Mouse (Mus musculus): ENCODE results near the gene Qdpr.
A peak's percentile ranks its signal among the peaks of the same experiment; 100 is the strongest.
"Not testable (repeated sequence)": the region's sequence is repeated elsewhere in the genome, so short reads cannot be mapped to it uniquely, and the experiment has no call there.

Qdpr gene

DNA sequence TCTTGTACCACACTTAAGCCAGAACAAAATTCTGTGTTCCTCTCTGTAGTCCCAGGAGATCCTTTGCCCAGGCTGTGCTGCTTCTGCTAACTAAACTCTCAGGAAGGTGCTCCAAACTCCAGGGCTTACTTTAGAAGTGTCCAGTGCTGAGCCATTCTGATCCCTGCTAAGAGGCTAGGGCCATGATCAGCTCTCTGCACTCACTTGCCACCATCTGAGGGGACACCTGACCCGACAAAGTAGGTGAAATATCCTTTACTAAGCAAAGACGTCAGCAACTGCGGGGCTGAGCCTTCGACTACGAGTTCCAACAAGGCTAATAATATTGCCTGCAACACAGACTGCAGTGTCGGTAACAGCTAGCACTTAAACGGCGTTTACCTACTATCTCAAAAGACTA lies 830 bp downstream of the Qdpr start:
- peak in 1 of 2 experiments; percentile 15 for DNase-seq

GRCm38 (mm10) chr5:45448676-45449075 lies 1.4 kb downstream of the Qdpr start:
- DNase-seq = peak; percentile 22 to 38

GRCm38 (mm10) chr5:45444130-45444832 lies 5.8 kb downstream of the Qdpr start:
- peak; percentile 15 to 35 for DNase-seq

- no peak for DNase-seq
Measured at GRCm38 (mm10) chr5:45441745-45442144, 8.3 kb downstream of the Qdpr start.

DNA sequence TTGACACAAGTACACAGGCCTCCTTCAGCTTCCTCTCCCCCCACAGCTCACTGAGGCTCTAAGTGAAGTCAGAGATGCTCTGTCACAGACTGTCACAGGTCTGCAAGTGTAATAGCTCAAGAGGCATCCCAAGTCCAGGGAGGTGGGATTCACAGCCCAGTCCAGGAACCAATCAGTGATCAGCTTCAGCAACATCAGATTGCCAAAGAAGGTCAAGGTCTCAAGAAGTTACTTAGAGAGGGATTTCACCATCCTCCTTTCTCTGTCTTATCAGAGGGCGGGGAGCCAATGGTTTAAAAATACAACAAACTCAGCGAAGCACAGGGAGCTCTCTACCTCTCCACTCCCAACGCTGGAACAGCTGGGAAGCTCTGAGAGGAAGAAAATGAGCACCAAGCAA lies 8.9 kb downstream of the Qdpr start:
- DNase-seq = no peak

DNA sequence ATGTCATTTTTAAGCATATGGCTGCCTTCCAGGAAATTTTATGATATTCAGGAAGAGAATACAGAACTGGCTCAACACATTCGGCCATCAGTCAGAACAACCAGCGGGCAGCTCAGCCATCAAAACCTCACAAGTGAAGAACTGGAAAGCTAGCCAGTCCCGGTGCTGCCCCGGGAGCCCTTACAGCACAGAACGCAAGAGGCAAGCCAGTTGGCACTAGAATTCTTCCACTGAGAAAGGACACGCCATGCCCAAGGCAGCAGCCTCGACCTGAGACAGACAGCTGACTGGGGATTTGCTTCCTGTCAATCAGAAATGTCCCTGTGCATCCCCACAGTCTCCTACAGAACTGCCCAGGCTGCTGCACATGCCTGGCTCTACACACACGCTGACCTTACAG lies 11.7 kb downstream of the Qdpr start:
- DNase-seq = no peak

- no peak for DNase-seq
Measured at GRCm38 (mm10) chr5:45437826-45438225, 12.2 kb downstream of the Qdpr start.

- peak in 1 of 2 experiments; percentile 36 for DNase-seq
Measured at GRCm38 (mm10) chr5:45435967-45436950, 13.8 kb downstream of the Qdpr start.

- no peak for DNase-seq
Measured at GRCm38 (mm10) chr5:45427891-45428290, 22.1 kb downstream of the Qdpr start.

GRCm38 (mm10) chr5:45426416-45427034 lies 23.5 kb downstream of the Qdpr start:
- no peak for DNase-seq

DNA sequence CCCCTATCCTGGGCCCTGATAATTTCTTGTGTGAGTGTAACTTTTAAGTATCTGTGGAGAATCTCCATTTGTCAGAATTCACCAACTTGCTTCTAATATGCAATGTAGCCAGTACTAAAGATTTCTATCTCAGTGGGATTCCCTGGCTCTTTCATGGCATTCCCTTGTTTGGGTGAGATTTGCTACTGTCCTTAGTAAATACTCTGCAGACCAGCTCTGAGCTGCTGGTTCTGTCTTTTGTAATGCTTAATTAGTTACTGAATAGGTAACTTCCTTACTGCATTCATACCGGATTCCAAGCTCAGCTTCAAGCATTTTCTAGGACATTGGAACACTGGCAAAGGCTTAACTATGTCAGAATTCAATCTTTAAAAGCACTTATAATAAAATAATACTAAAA lies 24.3 kb downstream of the Qdpr start:
- DNase-seq = not testable (repeated sequence)

GRCm38 (mm10) chr5:45424021-45424886 lies 25.8 kb downstream of the Qdpr start:
- DNase-seq = peak; percentile 82

DNA sequence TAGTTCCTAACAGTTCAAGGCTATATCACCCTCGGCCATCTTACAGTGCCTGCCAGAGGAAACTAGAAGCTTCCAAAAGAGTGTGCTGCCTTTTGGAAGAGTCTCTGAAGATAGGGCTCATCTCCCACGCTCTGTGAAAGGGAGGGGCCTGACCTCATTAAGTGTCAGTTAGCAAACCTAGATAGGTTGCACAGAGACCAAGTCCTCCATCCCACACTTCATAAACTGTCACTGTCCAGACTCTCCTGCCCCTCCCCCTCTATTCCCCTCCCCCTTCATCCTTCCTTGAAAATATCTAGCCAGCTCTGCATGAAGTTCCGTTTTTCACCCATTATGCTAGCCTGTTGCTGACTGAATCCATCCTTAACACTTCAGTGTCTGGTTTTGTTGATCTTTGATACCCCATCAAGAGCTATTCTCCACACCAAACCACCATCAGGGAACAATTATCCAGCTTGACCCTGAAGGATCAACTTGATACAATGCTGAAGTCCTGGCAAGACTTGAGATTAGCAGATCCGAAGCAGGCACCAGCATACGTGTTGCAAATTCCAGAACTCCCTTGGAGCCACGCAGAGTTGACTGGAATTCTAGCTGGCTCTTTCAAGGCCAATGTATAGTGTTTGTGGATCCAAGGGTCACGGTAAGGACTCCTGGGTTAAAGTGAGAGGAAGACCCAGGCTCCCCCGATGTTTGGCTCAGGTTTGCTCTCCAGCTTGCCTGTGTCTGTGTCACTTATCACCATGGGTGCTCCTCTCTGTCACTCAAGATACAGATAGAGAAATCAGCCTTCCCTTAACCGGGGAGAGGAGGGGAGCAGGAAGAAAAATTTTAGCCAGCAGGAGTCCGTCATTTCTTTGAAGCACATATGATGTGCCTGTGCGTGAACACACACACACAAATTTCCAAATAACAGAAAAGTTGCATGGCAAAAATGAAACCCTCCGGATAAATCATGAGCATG lies 27.9 kb downstream of the Qdpr start:
- no peak for DNase-seq

DNA sequence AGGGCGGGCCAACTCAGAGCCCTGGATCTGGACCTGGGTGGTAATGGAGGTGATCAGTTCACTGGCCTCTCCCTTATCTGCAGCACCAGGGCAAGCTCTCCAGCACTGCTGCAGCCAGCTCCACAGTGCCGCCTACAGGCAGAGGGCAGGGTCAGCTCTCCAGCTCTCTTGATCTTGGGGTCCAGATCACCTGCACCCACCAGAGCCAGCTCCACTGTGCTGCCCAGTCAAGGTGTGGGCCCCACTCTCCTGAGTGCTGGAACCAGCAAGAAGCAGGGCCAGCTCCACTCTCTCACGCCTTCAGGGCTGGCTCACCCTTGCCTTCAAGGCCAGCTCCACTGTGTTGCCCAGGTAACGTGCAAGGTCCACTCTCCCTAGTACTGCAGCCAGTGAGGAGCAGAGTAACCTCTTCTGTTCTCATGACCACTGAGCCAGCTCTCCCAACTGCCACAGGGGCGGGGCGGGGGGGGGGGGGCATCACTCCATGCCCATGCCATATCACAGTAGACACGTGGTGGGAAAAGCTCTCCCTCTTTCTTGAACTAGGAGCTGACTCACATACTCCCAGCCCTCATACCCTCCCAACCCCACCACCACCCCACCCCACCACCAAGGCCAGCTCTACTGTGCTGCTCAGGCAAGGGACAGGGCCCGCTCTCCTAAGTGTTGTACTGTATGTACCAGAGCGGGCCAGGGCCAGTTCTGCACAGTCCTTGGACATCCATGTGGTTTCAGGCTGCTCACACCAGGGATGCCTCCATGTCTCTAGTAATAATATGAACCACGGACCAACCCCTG lies 30.0 kb downstream of the Qdpr start:
- DNase-seq = peak; percentile 40 to 45

GRCm38 (mm10) chr5:45417859-45418443 lies 32.1 kb downstream of the Qdpr start:
- no peak for DNase-seq

GRCm38 (mm10) chr5:45416478-45416877 lies 33.6 kb downstream of the Qdpr start:
- DNase-seq = no peak

- no peak for DNase-seq
Measured at GRCm38 (mm10) chr5:45406129-45406528, 43.9 kb downstream of the Qdpr start.

DNA sequence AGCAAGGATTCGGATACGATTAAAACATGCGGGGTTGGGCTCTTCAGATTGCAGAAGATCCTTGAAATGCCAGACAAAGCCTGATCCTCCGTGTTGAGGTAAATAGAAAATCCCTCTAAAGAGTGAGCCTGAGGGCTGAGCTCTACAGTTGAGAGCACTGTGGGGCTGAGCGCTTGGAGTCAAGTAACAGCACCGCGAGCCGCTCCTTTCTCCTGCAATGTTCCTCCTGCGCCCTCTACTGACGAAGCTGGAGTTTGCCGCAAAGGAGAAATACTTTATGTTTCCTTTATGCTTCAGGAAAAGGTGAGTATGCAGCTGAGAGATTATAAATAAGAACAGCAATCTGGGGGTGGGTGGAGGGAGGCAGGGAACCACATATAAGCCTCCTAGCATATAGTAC lies 47.4 kb downstream of the Qdpr start:
- peak; percentile 85 to 87 for DNase-seq

DNA sequence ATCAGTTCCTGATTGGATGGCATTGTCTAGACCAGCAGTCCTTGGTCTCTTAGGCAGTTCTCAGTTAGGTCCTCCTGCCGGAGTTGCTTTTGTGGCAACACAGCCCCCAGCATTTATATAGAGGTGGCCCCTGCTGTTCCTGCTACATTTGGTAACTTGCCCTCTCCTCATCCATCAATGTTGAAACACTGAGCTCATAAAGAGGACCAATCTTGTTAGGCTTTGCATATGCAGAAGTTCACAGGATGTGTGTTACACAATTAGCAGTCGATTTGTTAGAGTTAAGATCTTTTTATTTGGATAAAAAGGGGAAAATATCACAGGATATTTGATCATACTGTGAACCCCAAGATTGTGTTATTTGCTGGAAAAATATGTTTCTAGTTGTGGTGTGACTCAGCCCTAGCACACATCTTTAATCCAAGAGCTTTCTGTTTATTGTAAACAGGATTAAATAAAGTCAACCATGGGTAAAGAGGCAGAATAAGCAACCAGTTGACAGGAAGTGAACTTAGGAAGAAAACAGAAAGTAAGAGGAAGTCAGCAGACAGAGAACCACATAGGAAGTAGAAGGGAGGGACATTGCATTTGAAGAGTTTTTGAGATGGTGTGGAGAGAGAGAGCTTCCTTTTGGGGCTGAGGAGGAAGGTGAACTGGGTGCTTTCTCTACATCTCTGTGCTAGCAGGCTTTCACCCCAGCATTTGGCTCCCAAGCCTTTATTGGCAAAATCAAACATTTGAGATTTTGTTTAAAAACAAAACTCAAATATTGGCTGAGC lies 65.8 kb downstream of the Qdpr start:
- DNase-seq = no peak
